14 mouse cellular contexts compared by ENCODE assay signal in genomic region chr9:121974141-121974986, GRCm38 (mm10). TPM values are rescaled to one million over a fixed set of nuclear protein-coding genes. Genes with fewer than 3 reads are reported as not detected.
DNase-seq lines count a peak whose midpoint lies in the region; ATAC-seq and TF ChIP-seq lines count a peak whose summit lies in the region.
"Had no signal": no experiment of that assay in that cellular context is flagged by ENCODE, and none has a peak within 500 bp of the region (broad histone marks: within the 10 kb centered on the region; RNA-seq: fewer than 3 reads in every experiment).

No protein-coding gene starts in this region.

- H3K36me3 ChIP-seq in intestine, embryonic 16.5 days (ENCODE audit: control insufficient read depth, insufficient read depth, low read length): no peaks in the 10 kb centered on the region
- H3K36me3 ChIP-seq in intestine, postnatal 0 days (ENCODE audit: control insufficient read depth, insufficient read depth): no peaks in the 10 kb centered on the region
- H3K36me3 ChIP-seq: kidney, embryonic 15.5 days had no signal

- no peaks in the 10 kb centered on the region for H3K4me1 ChIP-seq in intestine, embryonic 16.5 days (ENCODE audit: control insufficient read depth, insufficient read depth, low read length)
- no peaks in the 10 kb centered on the region for H3K4me1 ChIP-seq in intestine, postnatal 0 days (replicated peaks; ENCODE audit: control insufficient read depth, insufficient read depth, low read length)

- H3K27ac ChIP-seq in intestine, embryonic 16.5 days (ENCODE audit: low read length): peak overlapping the region; percentile 23; the same call in 1 of the 2 replicates
- H3K27ac ChIP-seq in intestine, postnatal 0 days (ENCODE audit: low read depth, low read length): no peak overlapping the region; the same call in 1 of the 2 replicates
- H3K27ac ChIP-seq: kidney, embryonic 15.5 days; liver, embryonic 14.5 days had no signal

- no peak overlapping the region for H3K4me2 ChIP-seq in intestine, embryonic 16.5 days (ENCODE audit: low read depth, low read length)
- H3K4me2 ChIP-seq in intestine, postnatal 0 days (replicated peaks; ENCODE audit: low read depth): no peak overlapping the region
- H3K4me2 ChIP-seq: kidney, embryonic 15.5 days had no signal

- no peaks in the 10 kb centered on the region for H3K9me3 ChIP-seq in intestine, embryonic 16.5 days (ENCODE audit: control insufficient read depth, low read length)
- H3K9me3 ChIP-seq in intestine, postnatal 0 days (ENCODE audit: control insufficient read depth): no peaks in the 10 kb centered on the region
- H3K9me3 ChIP-seq: kidney, embryonic 15.5 days had no signal

- no peak for ATAC-seq in intestine, embryonic 16.5 days
- ATAC-seq in intestine, postnatal 0 days: no peak

- peak; percentile 80 for DNase-seq in brain, adult 2 months (ENCODE audit: low read depth, low spot score)
- peak; percentile 77 for DNase-seq in cerebellum, adult 9-10 months
- peak; percentile 30 for DNase-seq in heart, postnatal 4 days
- no peak for DNase-seq in kidney, adult 18-20 months
- no peak for DNase-seq in thymus, postnatal 14 days
- DNase-seq in thymus, adult 18-20 months: no peak

- H3K4me3 ChIP-seq in intestine, embryonic 16.5 days (ENCODE audit: low read length): no peak overlapping the region
- H3K4me3 ChIP-seq in intestine, postnatal 0 days (ENCODE audit: low read depth, low read length): no peak overlapping the region
- H3K4me3 ChIP-seq: kidney, embryonic 15.5 days had no signal

- whole genome bisulfite sequencing in intestine, embryonic 16.5 days: 77% methylated on average over 12 of the region's 12 CpGs
- WGBS in intestine, postnatal 0 days: 77% methylated on average over 12 of the region's 12 CpGs

- H3K27me3 ChIP-seq in intestine, embryonic 16.5 days (replicated peaks; ENCODE audit: control insufficient read depth, insufficient read depth, low read length): no peaks in the 10 kb centered on the region
- H3K27me3 ChIP-seq in intestine, postnatal 0 days (replicated peaks; ENCODE audit: control insufficient read depth, insufficient read depth, low read length): no peaks in the 10 kb centered on the region; the same call in 1 of the 2 replicates
- H3K27me3 ChIP-seq: kidney, embryonic 15.5 days had no signal

- TF ChIP-seq CTCF in intestine, postnatal 0 days (IDR thresholded peaks at IDR 0.05; ENCODE audit: low read depth): no peak

- no peak overlapping the region for H3K9ac ChIP-seq in intestine, embryonic 16.5 days (ENCODE audit: low read depth, low read length)
- no peak overlapping the region for H3K9ac ChIP-seq in intestine, postnatal 0 days (ENCODE audit: low read depth, low read length)
- H3K9ac ChIP-seq: kidney, embryonic 15.5 days; liver, embryonic 14.5 days had no signal

RNA-seq across cellular contexts. Expression of gene Pomgnt2, which starts 22.5 kb away (rescaled TPM):
- 14.4 and 15.9 TPM in 2 replicates for polyA plus RNA-seq in intestine, embryonic 16.5 days (2015; fragmentation: Nextera tagmentation; extraction: Ambion mirVana)
- 5.7 and 7.3 TPM in 2 replicates for polyA plus RNA-seq in intestine, postnatal 0 days (2015; fragmentation: Nextera tagmentation; extraction: Ambion mirVana)
- total RNA-seq in heart, postnatal 4 days (2021): 1 to 10 TPM; 7.8 to 7.9 TPM
- total RNA-seq: MEL had no signal

RNA-seq across cellular contexts. Expression of gene Fam198a, which starts 23.6 kb away (rescaled TPM):
- polyA plus RNA-seq in intestine, embryonic 16.5 days (2015; fragmentation: Nextera tagmentation; extraction: Ambion mirVana): 2.7 and 3.5 TPM in 2 replicates
- 0.90 and 1.0 TPM in 2 replicates for polyA plus RNA-seq in intestine, postnatal 0 days (2015; fragmentation: Nextera tagmentation; extraction: Ambion mirVana)
- under 1 TPM; 0.77 to 0.79 TPM for total RNA-seq in heart, postnatal 4 days (2021)

RNA-seq across cellular contexts. Expression of gene Cyp8b1, which starts 58.3 kb away (rescaled TPM):
- polyA plus RNA-seq in intestine, embryonic 16.5 days (2015; fragmentation: Nextera tagmentation; extraction: Ambion mirVana): not detected in 2 replicates
- polyA plus RNA-seq in intestine, postnatal 0 days (2015; fragmentation: Nextera tagmentation; extraction: Ambion mirVana): 2.1 and 3.3 TPM in 2 replicates
- total RNA-seq in heart, postnatal 4 days (2021): not detected
- total RNA-seq: MEL had no signal
- polyA plus RNA-seq: frontal cortex, adult 2 months; neural tube, embryonic 14.5 days; stomach, embryonic 14.5 days had no signal

Comparison
In these comparisons a context has a peak if more than half of its experiments do, and no peak if none do; other contexts are left out.
1. DNase-seq: peak in brain, adult 2 months (single experiment), cerebellum, adult 9-10 months (single experiment) and heart, postnatal 4 days (single experiment); none in kidney, adult 18-20 months (single experiment), thymus, postnatal 14 days (single experiment) and thymus, adult 18-20 months (0 of 2).